Mouse (Mus musculus) c-Kit-positive CD71-positive TER-119-negative erythroid progenitor cells, embryonic 14.5 days (primary cell): ENCODE results near the gene Bahd1.

Experiments used
- DNase-seq: peaks from one replicate; pipeline ENCODE4 v3.0.0-alpha.2; 2013; ENCODE audit warnings: low read depth

Gene Bahd1

GRCm38 (mm10) chr2:118898771-118899170 is 1.4 kb upstream of the Bahd1 start:
- no peak for DNase-seq

- no peak for DNase-seq
Measured at GRCm38 (mm10) chr2:118899306-118899705, 871 bp upstream of the Bahd1 start.

- DNase-seq, result no peak
Measured at GRCm38 (mm10) chr2:118900826-118901140, 606 bp downstream of the Bahd1 start.

- peak; percentile 89 for DNase-seq
Measured at GRCm38 (mm10) chr2:118901175-118902031, 1.2 kb downstream of the Bahd1 start.

- no peak for DNase-seq
Measured at GRCm38 (mm10) chr2:118902051-118903025, 2.2 kb downstream of the Bahd1 start.

- no peak for DNase-seq
Measured at GRCm38 (mm10) chr2:118903333-118903741, 3.2 kb downstream of the Bahd1 start.

GRCm38 (mm10) chr2:118905433-118906117 is 5.4 kb downstream of the Bahd1 start:
- DNase-seq, result no peak

GRCm38 (mm10) chr2:118906118-118906492 is 5.9 kb downstream of the Bahd1 start:
- no peak for DNase-seq

- no peak for DNase-seq
Measured at GRCm38 (mm10) chr2:118907781-118908180, 7.6 kb downstream of the Bahd1 start.

GRCm38 (mm10) chr2:118909151-118909550 is 9.0 kb downstream of the Bahd1 start:
- no peak for DNase-seq

- DNase-seq, result no peak
Measured at GRCm38 (mm10) chr2:118910605-118911278, 10.6 kb downstream of the Bahd1 start.

- no peak for DNase-seq
Measured at GRCm38 (mm10) chr2:118912706-118913105, 12.5 kb downstream of the Bahd1 start.

GRCm38 (mm10) chr2:118913551-118914276 is 13.5 kb downstream of the Bahd1 start:
- no peak for DNase-seq

GRCm38 (mm10) chr2:118914685-118915084 is 14.5 kb downstream of the Bahd1 start:
- no peak for DNase-seq

GRCm38 (mm10) chr2:118916436-118916835 is 16.3 kb downstream of the Bahd1 start:
- no peak for DNase-seq

GRCm38 (mm10) chr2:118918543-118918942 is 18.4 kb downstream of the Bahd1 start:
- no peak for DNase-seq

GRCm38 (mm10) chr2:118920428-118920827 is 20.3 kb downstream of the Bahd1 start:
- no peak for DNase-seq

GRCm38 (mm10) chr2:118925952-118926351 is 25.8 kb downstream of the Bahd1 start:
- DNase-seq, result no peak

- DNase-seq, result no peak
Measured at GRCm38 (mm10) chr2:118926361-118926997, 26.3 kb downstream of the Bahd1 start, which contains the start of gene Chst14. TSS of gene Chst14 (plus strand) at chr2:118926496.

GRCm38 (mm10) chr2:118926998-118927739 is 27.0 kb downstream of the Bahd1 start:
- no peak for DNase-seq
